Mouse (Mus musculus) layer of hippocampus, postnatal 14 days (tissue): ENCODE results near the gene Dner. TPM values are rescaled to one million over a fixed set of nuclear protein-coding genes. Genes with fewer than 3 reads are reported as not detected.

Experiments used
- DNase-seq, 2 experiments: peaks; one replicate each; pipeline ENCODE4 v3.0.0; 2021 to 2022; ENCODE audit warnings: low spot score in 2 of 2, mixed read lengths in 1 of 2
- total RNA-seq, 2 experiments: library from RNA; stranded (reverse); gene quantifications; 2 replicates each; pipeline ENCODE4 v1.2.3; 2021

Gene Dner
- total RNA-seq, 2 experiments from 2014 or later = 158 TPM

DNA sequence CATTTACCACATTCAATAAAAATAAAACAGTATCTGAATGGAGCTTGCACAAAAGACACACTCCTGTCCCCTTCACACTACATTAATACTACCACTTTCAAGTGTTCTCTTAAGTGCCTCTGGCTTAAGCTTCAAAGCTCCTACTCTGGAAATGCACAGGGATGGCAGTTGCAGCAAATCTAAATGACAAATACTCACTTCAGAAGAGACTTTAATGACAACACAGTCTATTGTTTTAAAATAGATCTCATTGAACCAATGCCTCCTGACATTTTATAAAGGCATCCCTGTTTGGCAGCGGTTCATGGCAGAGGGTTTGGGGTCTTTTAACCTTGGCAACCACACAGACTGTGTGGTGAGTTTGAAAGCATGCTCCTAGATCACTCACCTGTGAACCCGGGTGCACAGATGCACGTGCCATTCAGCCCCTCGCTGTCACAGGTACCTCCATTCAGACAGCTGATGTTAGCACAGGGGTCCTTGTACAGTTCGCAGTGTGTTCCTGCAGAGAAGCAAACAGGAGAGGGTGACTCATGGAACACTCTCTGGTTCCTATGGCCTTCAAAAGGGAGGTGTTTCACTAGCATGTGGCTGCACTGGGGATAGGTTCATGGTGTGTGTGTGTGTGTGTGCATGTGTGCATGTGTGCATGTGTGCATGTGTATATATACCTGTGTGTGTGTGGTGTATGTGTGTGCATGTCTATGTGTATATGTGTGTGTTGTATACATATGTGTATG is 290.3 kb downstream of the Dner start:
- DNase-seq = no peak

DNA sequence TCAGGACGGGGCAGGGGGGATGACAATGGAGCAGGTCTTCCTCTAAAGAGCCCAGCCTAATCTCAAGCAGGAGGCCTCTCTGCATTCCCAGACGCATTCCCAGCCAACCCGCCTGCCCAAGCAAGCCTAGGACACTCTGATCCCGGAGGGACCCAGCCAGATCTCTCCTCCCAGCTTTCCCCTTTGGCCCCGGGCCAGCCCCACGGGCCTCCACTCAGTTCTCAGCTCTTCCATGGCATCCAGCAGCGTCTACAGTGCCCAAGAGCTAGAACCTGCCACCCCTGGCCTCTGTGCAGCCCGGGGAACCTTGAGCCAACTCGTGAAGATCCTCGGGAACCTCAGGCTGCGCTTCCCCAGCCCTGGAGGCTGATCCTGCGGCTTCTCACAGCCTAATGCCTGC is 291.1 kb downstream of the Dner start:
- no peak for DNase-seq

GRCm38 (mm10) chr1:84402154-84402553 is 293.9 kb downstream of the Dner start:
- no peak for DNase-seq

- no peak for DNase-seq
These were observed 296.4 kb downstream of the Dner start for GRCm38 (mm10) chr1:84399671-84400070.

DNA sequence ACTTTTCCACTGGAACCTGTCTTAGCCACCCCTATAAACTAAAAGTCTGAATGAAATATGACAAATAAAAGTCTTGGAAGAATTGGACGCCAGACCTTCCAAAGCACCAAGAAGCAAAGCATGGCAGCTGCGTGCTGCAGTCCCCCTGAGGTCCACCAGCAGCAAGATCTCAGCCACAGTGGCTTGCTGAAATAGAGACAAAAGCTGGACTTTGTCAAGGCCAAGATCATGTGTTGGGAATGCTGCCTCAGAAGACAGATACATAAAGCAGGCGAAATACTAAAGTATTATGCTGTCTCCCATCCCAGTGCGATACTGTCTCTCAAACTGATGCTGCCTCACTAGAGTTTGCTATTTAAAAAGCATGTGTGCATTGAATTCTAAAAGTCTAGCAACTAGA is 296.9 kb downstream of the Dner start:
- DNase-seq = no peak

DNA sequence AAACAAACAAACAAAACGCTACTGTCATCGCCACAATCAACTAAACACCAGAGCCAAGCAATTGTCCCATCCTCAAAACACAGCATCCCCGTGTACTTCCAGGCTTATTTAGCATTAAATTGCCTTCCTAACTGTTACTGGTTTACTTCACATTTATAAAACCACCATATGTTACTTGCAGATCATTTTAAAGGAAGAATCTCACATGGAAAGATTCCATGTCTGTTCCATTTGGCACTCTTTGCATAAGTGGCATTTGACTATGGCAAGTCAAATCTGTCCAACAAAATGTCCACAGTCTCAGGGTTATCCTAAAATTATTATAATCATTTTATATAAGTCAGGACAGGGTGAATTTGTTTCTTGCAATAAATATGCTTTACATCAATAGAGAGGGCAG is 299.2 kb downstream of the Dner start:
- no peak for DNase-seq

GRCm38 (mm10) chr1:84395928-84396327 is 300.1 kb downstream of the Dner start:
- DNase-seq = no peak

GRCm38 (mm10) chr1:84390961-84391360 is 305.1 kb downstream of the Dner start:
- no peak for DNase-seq

DNA sequence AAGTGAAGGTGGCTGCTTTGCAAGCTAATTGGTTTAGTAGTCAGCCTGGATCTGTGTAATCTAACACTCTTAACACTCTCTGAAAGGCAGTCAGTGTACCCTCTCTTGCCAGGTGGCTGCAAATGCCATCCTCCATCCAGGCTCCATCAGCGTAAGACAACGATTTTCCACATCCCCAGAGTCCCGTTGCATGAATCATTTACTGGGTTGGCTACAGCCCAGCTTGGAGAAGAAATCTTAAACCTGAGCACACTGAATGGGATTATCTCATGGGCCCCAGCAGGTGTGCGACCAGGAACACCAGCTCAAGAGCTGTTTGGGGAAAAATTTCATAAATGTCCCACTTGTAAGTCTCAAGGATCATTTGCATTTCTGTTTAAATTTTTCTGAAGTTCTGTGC is 308.4 kb downstream of the Dner start:
- peak in 1 of 2 experiments; percentile 36 for DNase-seq

GRCm38 (mm10) chr1:84386481-84387146 is 309.4 kb downstream of the Dner start:
- peak in 1 of 2 experiments; percentile 55 for DNase-seq

DNA sequence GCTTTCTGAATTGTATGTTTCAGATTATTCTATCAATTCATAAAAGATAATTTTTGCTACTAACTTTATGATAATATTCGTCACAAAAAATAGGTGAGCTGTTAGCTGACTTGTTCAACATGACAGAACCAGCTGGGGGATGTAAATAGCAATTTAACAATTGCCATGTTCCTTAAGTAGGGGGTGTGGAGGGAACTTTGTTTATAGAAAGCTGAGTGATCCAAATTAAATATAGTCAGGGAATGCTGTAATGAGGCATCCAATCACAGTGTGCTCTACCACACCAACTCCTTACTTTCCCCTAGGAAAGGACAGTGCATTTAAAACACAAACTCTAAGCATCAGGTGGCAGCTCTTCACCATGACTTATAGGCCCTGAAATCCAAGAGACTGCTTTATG is 313.3 kb downstream of the Dner start:
- DNase-seq = no peak

GRCm38 (mm10) chr1:84382064-84382463 is 314.0 kb downstream of the Dner start:
- DNase-seq = no peak

DNA sequence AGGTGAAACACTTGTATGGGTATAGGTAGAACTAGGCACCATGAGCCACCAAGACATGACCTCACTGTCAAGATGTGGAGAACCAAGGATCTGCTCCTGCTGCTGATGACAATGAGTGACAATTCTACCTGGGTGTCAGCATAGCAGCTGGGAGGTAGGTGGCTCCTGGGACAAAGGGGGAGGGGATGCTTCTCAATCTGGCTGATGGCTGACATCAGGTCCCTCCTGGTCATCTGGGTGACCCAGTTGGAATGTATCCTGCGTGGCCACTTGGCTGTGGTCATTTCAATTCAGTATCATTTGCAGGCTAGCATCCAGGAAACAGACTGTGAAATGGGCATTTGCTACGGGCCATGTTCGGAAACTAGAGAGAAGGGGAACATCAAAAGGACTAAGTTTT is 315.1 kb downstream of the Dner start:
- no peak for DNase-seq

GRCm38 (mm10) chr1:84367733-84368132 is 328.3 kb downstream of the Dner start:
- no peak for DNase-seq

DNA sequence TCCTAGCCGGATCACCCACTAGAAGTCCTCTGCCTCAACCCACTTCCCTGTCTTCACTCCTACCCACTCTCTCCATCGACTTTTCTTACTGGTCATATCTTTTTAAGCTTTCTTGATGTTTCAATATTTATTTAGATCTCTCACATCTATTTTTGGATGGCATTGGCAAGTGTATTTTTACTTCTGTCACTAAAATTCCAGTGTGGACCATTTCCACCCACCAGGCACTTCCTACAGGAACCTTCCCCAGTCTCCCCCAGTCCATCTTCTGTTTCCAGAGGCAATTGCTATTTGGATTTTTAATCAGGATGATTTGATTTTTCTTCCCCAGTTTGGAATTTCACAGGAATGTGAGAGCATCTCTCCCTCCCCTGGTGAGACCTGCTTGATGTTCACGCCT is 329.5 kb downstream of the Dner start:
- DNase-seq = no peak

- DNase-seq = no peak
These were observed 332.1 kb downstream of the Dner start, which contains the start of gene Pid1 for GRCm38 (mm10) chr1:84363967-84364366. TSS of gene Pid1 (minus strand) at chr1:84364180.

GRCm38 (mm10) chr1:84362709-84363617 is 333.1 kb downstream of the Dner start:
- DNase-seq = no peak

DNA sequence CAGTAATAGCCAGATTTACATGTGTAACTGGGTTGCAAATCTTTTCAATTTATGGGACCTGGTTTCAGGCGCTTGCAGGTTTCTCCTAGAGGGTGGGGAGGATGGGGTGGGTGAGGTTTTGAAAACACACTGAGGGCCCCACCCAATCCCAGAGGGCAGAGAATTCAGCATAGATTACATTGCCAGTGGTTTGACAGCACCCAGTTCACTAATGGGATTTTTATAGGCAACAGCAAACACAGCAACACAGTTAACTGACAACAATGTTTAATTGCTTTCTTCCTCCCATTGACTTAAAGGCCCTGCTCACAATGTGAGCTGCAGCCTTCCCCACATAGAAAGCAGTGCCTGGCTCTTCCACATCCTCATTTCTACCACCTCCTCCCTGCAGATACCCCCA is 333.8 kb downstream of the Dner start:
- no peak for DNase-seq

DNA sequence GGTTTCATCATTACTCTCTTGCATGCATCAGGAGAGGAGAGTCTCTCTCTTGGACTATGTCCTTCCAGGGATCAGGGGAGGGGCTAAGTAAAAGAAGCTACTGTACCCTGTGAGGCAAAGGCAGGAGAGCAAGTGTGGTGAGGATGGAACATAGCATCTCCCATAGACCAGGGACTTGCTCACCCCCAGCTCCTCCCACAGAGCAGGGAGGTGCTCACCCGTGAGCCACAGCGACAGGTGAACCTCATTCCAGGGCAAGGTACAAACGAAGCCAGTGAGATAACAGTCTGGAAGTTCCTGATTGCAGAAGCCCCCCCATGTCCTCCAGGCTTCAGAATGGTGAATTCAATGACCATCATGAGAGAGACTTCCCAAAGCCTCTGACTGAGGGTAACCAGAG is 334.6 kb downstream of the Dner start:
- DNase-seq = no peak

GRCm38 (mm10) chr1:84359611-84360500 is 336.2 kb downstream of the Dner start:
- DNase-seq = no peak

DNA sequence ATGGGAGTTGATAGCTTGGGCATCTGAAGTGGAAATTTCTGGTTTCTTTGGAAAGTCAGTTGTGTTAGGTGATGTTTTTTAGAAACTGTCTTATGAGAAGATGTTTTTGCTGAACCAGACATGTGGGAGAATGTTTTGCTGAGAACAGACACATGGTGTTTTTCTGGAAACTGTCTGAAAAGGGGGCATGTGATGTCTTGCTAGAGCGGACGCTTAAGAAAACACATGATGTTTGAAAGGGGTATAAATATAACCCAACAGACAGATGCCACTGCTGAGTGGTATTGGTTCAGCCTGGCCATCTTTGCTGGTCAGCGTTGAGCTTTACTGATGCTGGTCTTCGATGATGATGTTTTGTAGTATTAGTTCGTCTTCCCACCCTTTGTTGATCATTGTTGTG is 338.8 kb downstream of the Dner start:
- no peak for DNase-seq
